Mouse (Mus musculus) heart, embryonic 14.5 days (tissue): ENCODE results near the gene Ntm. TPM values are rescaled to one million over a fixed set of nuclear protein-coding genes. Genes with fewer than 3 reads are reported as not detected.

Source experiments
- ATAC-seq: fragments of 200-750 bp; cut with Nextera tagmentation; 2 replicates; pipeline ENCODE4 v1.8.0; 2017; ENCODE audit warnings: low read depth, moderate TSS enrichment; ENCODE audit not compliant: insufficient number of reproducible peaks, insufficient read depth, low FRiP score
- H3K27ac ChIP-seq, 2 experiments: fragments of 200-500 bp in 1 of 2; fragments of 300-500 bp in 1 of 2; sonication (generic) in 1 of 2; replicated peaks in 1 of 2; 2 replicates each; pipeline ENCODE4 v1.5.1; 2012 to 2014; ENCODE audit warnings: low read depth in 2 of 2, low read length in 2 of 2, control low read depth in 1 of 2, mild to moderate bottlenecking in 1 of 2, mixed read lengths in 1 of 2; ENCODE audit not compliant: control insufficient read depth in 1 of 2, insufficient read depth in 1 of 2
- H3K27me3 ChIP-seq: fragments of 300-500 bp; sonication (generic); 2 replicates; pipeline ENCODE4 v1.6.1; 2014; ENCODE audit warnings: mild to moderate bottlenecking, low read length, control low read depth; ENCODE audit not compliant: control insufficient read depth, insufficient read depth
- H3K36me3 ChIP-seq: fragments of 300-500 bp; sonication (generic); 2 replicates; pipeline ENCODE4 v1.6.1; 2014; ENCODE audit warnings: mild to moderate bottlenecking, control low read depth, low read length, mixed read lengths; ENCODE audit not compliant: control insufficient read depth, insufficient read depth
- H3K4me1 ChIP-seq, 2 experiments: fragments of 200-500 bp in 1 of 2; fragments of 300-500 bp in 1 of 2; sonication (generic) in 1 of 2; 2 replicates each; pipeline ENCODE4 v1.6.1; 2012 to 2014; ENCODE audit warnings: low read length in 2 of 2, control low read depth in 1 of 2, mixed read lengths in 1 of 2; ENCODE audit not compliant: control insufficient read depth in 2 of 2, insufficient read depth in 2 of 2
- H3K4me2 ChIP-seq: fragments of 300-500 bp; sonication (generic); 2 replicates; pipeline ENCODE4 v1.6.1; 2014; ENCODE audit warnings: mild to moderate bottlenecking, low read length
- H3K4me3 ChIP-seq, 2 experiments: fragments of 200-500 bp in 1 of 2; fragments of 300-500 bp in 1 of 2; sonication (generic) in 1 of 2; 2 replicates each; pipeline ENCODE4 v1.5.1; 2012 to 2014; ENCODE audit warnings: low read length in 2 of 2, mild to moderate bottlenecking in 2 of 2, control low read depth in 1 of 2, low read depth in 1 of 2, moderate library complexity in 1 of 2; ENCODE audit not compliant: control insufficient read depth in 1 of 2, insufficient read depth in 1 of 2
- H3K9ac ChIP-seq: fragments of 300-500 bp; sonication (generic); 2 replicates; pipeline ENCODE4 v1.6.1; 2014; ENCODE audit warnings: mild to moderate bottlenecking, low read length
- H3K9me3 ChIP-seq: fragments of 300-500 bp; sonication (generic); 2 replicates; pipeline ENCODE4 v1.6.1; 2016; ENCODE audit warnings: low read length, control low read depth; ENCODE audit not compliant: control insufficient read depth
- WGBS: fragments of 180-500 bp; shearing (Covaris S2); extraction: QIAGEN DNeasy Blood & Tissue Kit; methylation state at CpG from one replicate; pipeline ENCODE4 v1.1.7; 2014; 5-methylcytosine and 5-hydroxymethylcytosine counted together
- polyA plus RNA-seq: library from polyadenylated mRNA; unstranded; fragments of >200 nt; fragmentation: Nextera tagmentation; extraction: Ambion mirVana; gene quantifications from 2 replicates; pipeline ENCODE4 v1.2.1, GENCODE M21; 2014

Ntm gene
- polyA plus RNA-seq, 1 experiment from 2014 or later = 44.4 TPM

DNA sequence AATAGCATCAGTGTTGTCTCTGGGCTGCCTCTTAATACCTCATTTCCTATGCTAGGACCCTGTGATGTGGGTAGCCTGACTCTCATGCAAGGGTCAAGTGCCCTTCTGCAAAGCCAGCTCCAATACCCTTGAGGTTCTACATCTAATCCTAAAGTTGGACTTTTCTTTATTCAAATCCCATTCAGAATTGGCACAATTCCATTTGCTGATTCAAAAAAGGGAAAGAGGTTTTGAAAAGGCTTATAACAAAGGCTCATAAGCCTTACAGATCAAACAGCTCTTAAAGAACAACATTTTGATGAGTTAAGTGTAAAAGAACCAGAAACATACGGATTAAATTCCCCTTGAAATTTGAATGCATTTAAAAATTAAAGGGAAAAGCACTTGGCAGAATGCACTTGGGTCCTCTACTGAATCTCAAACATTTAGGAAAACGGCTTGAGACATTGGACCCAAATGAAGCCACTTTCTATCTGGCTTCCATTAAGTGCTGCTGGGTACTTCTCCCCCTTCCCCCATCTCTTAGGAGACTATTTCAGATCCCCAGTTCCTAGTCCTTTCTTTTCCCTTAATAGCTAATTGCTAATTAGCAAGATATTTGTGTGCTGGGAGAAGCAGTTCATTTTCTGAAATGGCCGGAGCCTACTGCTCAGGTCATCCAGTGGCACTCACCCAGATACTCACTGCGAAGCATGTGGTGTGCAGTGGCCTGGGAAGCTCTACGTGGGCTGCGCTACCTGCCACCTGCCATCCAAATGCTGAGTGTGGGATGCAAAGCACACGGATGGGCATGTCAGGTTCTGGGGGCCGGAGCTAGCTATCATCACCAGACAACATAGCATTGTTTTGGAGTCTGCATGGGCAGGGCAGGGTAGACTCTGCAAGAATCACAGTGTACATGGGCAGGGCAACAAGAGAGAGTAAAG, 720.2 kb downstream of the Ntm start:
- H3K4me2 ChIP-seq = no peak overlapping the region
- no peak for ATAC-seq
- H3K27me3 ChIP-seq = no peaks in the 10 kb centered on the region
- no peak overlapping the region for H3K4me3 ChIP-seq
- H3K36me3 ChIP-seq = no peaks in the 10 kb centered on the region
- H3K27ac ChIP-seq = no peak overlapping the region
- no peaks in the 10 kb centered on the region for H3K9me3 ChIP-seq
- peaks cover 5 to 8% of the 10 kb centered on the region in 2 experiments for H3K4me1 ChIP-seq
- WGBS = 80% methylated on average over 8 of the region's 8 CpGs
- H3K9ac ChIP-seq = no peak overlapping the region

GRCm38 (mm10) chr9:29240797-29241196, 722.1 kb downstream of the Ntm start:
- no peaks in the 10 kb centered on the region for H3K36me3 ChIP-seq

GRCm38 (mm10) chr9:29238973-29239372, 724.0 kb downstream of the Ntm start:
- no peak for ATAC-seq

More at GRCm38 (mm10) chr9:29240797-29241196, 722.1 kb downstream of the Ntm start:
- Histone ChIP-seq H3K27me3 (no peaks in the 10 kb centered on the region), H3K27ac (no peak overlapping the region), H3K4me2 (no peak overlapping the region), H3K9ac (no peak overlapping the region), H3K4me1 (no peaks in the 10 kb centered on the region; a peak in 1 of 4 replicates), H3K4me3 (no peak overlapping the region), H3K9me3 (no peaks in the 10 kb centered on the region)
- WGBS = 80% methylated on average over 2 of the region's 2 CpGs
- ATAC-seq = no peak

DNA sequence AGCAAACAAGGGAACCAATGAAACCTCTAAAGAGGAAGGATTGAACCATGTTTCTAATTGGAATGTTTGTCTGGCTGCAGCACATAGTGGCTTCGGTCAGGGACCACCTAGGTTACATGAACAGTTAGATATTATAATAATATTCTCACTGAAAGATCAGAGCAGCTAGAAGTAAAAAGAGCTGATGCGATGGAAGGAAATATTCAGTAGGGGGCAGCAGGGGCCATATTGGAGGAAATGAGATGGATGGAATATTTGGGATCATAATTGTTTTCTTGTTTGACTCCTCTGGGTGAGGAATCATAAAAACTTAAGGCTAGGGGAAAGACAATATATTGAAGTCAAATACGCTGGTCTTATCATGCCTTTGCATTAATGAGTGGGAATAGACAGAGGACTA, 726.2 kb downstream of the Ntm start:
- no peak overlapping the region for H3K4me3 ChIP-seq
- H3K9ac ChIP-seq = no peak overlapping the region
- no peaks in the 10 kb centered on the region for H3K36me3 ChIP-seq
- 73% methylated on average over 3 of the region's 3 CpGs for WGBS
- no peak overlapping the region for H3K4me2 ChIP-seq
- peaks cover 0 to 7% of the 10 kb centered on the region in 2 experiments; a peak in 3 of 4 replicates for H3K4me1 ChIP-seq
- no peak for ATAC-seq
- no peak overlapping the region for H3K27ac ChIP-seq
- no peaks in the 10 kb centered on the region for H3K27me3 ChIP-seq
- no peaks in the 10 kb centered on the region for H3K9me3 ChIP-seq

More at GRCm38 (mm10) chr9:29238973-29239372, 724.0 kb downstream of the Ntm start:
- Histone ChIP-seq H3K4me1 (no peaks in the 10 kb centered on the region; a peak in 1 of 4 replicates), H3K36me3 (no peaks in the 10 kb centered on the region), H3K9ac (no peak overlapping the region), H3K27ac (no peak overlapping the region), H3K4me3 (no peak overlapping the region), H3K27me3 (no peaks in the 10 kb centered on the region), H3K4me2 (no peak overlapping the region), H3K9me3 (no peaks in the 10 kb centered on the region)
- WGBS = 88% methylated on average over 3 of the region's 3 CpGs

DNA sequence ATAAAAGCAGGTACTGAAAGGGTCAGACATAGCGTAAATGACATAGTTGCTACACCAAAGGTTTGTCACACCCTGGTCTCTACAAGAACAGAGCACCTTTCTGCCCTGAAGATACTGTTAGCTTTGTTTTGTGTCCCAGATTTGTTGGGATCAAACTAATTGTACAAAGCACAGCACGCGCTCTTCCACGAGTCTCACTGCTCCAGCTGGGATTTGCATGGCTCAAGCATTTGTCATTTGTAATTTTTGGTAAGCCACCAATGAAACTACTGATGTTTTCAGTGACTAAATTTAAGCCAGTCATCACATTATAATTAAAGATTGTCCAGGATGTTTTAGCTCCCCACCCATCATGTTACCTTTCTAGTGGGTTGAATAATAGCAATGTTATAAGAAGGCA, 735.2 kb downstream of the Ntm start:
- Histone ChIP-seq H3K9ac (no peak overlapping the region), H3K4me1 (peaks cover under 1 to 5% of the 10 kb centered on the region in 2 experiments; a peak in 3 of 4 replicates), H3K9me3 (no peaks in the 10 kb centered on the region), H3K27ac (no peak overlapping the region), H3K27me3 (no peaks in the 10 kb centered on the region), H3K4me3 (no peak overlapping the region), H3K4me2 (no peak overlapping the region), H3K36me3 (no peaks in the 10 kb centered on the region)
- no peak for ATAC-seq
- WGBS = 85% methylated on average over 4 of the region's 4 CpGs

- Histone ChIP-seq H3K4me2 (no peak overlapping the region), H3K4me3 (no peak overlapping the region), H3K27ac (no peak overlapping the region), H3K9me3 (no peaks in the 10 kb centered on the region), H3K9ac (no peak overlapping the region), H3K36me3 (no peaks in the 10 kb centered on the region), H3K4me1 (peaks cover 0 to 5% of the 10 kb centered on the region in 2 experiments; a peak in 2 of 4 replicates), H3K27me3 (no peaks in the 10 kb centered on the region)
- ATAC-seq = no peak
- WGBS = 65% methylated on average over 10 of the region's 10 CpGs
Measured at GRCm38 (mm10) chr9:29222915-29223545, 739.9 kb downstream of the Ntm start.

GRCm38 (mm10) chr9:29220941-29221615, 741.9 kb downstream of the Ntm start:
- Histone ChIP-seq H3K36me3 (no peaks in the 10 kb centered on the region), H3K9ac (no peak overlapping the region), H3K4me1 (peaks cover 0 to 5% of the 10 kb centered on the region in 2 experiments; a peak in 2 of 4 replicates), H3K27ac (no peak overlapping the region), H3K27me3 (no peaks in the 10 kb centered on the region), H3K4me3 (no peak overlapping the region), H3K9me3 (no peaks in the 10 kb centered on the region), H3K4me2 (no peak overlapping the region)
- WGBS = 25% methylated on average over 5 of the region's 5 CpGs
- ATAC-seq = no peak
